Mouse (Mus musculus) frontal cortex, postnatal 25 days (tissue): ENCODE measurements around the gene Parp3.

Experiments
- DNase-seq, 2 experiments: peaks; one replicate each; pipeline ENCODE4 v3.0.0; 2022; ENCODE audit warnings: low spot score in 2 of 2

Parp3 gene

GRCm38 (mm10) chr9:106476924-106477484, at the start of gene Parp3:
Gene Parp3 (minus strand): TSS chr9:106476949.
- peak; percentile 97 to 98 for DNase-seq

- DNase-seq, result no peak
These were observed 43.2 kb upstream of the Parp3 start for GRCm38 (mm10) chr9:106519909-106520308.

- no peak for DNase-seq
These were observed 42.7 kb upstream of the Parp3 start for GRCm38 (mm10) chr9:106519433-106519832.

- no peak for DNase-seq
These were observed 37.5 kb upstream of the Parp3 start, which contains the start of gene Iqcf5 for GRCm38 (mm10) chr9:106514273-106514672. Gene Iqcf5 (plus strand): TSS chr9:106514573.

GRCm38 (mm10) chr9:106513566-106513965, 36.8 kb upstream of the Parp3 start:
- DNase-seq, result no peak

- DNase-seq, result no peak
These were observed 36.1 kb upstream of the Parp3 start for GRCm38 (mm10) chr9:106512729-106513450.

GRCm38 (mm10) chr9:106509356-106509755, 32.6 kb upstream of the Parp3 start:
- DNase-seq, result peak in 1 of 2 experiments; percentile 2

- DNase-seq, result peak in 1 of 2 experiments; percentile 1
These were observed 27.5 kb upstream of the Parp3 start for GRCm38 (mm10) chr9:106504246-106504645.

- DNase-seq, result no peak
These were observed 25.1 kb upstream of the Parp3 start for GRCm38 (mm10) chr9:106501846-106502245.

- DNase-seq, result peak in 1 of 2 experiments; percentile 1
These were observed 22.9 kb upstream of the Parp3 start, which contains the start of gene Iqcf1 for GRCm38 (mm10) chr9:106499667-106500066. Gene Iqcf1 (plus strand): TSS chr9:106499967.

- peak in 1 of 2 experiments; percentile 1 for DNase-seq
These were observed 10.9 kb upstream of the Parp3 start for GRCm38 (mm10) chr9:106487602-106488001.

GRCm38 (mm10) chr9:106485076-106485475, 8.3 kb upstream of the Parp3 start:
- peak in 1 of 2 experiments; percentile 3 for DNase-seq

- peak in 1 of 2 experiments; percentile 2 for DNase-seq
These were observed 6.9 kb upstream of the Parp3 start for GRCm38 (mm10) chr9:106483606-106484005.

GRCm38 (mm10) chr9:106483136-106483535, 6.4 kb upstream of the Parp3 start:
- DNase-seq, result peak in 1 of 2 experiments; percentile 2

GRCm38 (mm10) chr9:106482578-106483115, 5.9 kb upstream of the Parp3 start:
- peak in 1 of 2 experiments; percentile 2 for DNase-seq

GRCm38 (mm10) chr9:106481676-106482075, 4.9 kb upstream of the Parp3 start:
- peak in 1 of 2 experiments; percentile 3 for DNase-seq

GRCm38 (mm10) chr9:106481075-106481474, 4.3 kb upstream of the Parp3 start:
- DNase-seq, result peak in 1 of 2 experiments; percentile 2

GRCm38 (mm10) chr9:106480541-106480940, 3.8 kb upstream of the Parp3 start:
- peak in 1 of 2 experiments; percentile 3 for DNase-seq

- DNase-seq, result peak in 1 of 2 experiments; percentile 4
These were observed 1.4 kb upstream of the Parp3 start for GRCm38 (mm10) chr9:106478101-106478500.

GRCm38 (mm10) chr9:106477649-106478048, 900 bp upstream of the Parp3 start:
- no peak for DNase-seq

- DNase-seq, result peak; percentile 9 to 23
These were observed 486 bp downstream of the Parp3 start for GRCm38 (mm10) chr9:106476002-106476923.

GRCm38 (mm10) chr9:106475663-106476001, 1.1 kb downstream of the Parp3 start, which contains the start of gene Rrp9:
Gene Rrp9 (plus strand): TSS chr9:106475963.
- no peak for DNase-seq
